Mouse (Mus musculus) hindbrain, embryonic 15.5 days (tissue): ENCODE measurements around the gene C330007P06Rik. TPM values are rescaled to one million over a fixed set of nuclear protein-coding genes. Genes with fewer than 3 reads are reported as not detected.

Experiments
- ATAC-seq: fragments of 200-750 bp; cut with Nextera tagmentation; 2 replicates; pipeline ENCODE4 v1.8.0; 2017; ENCODE audit warnings: low read depth, moderate number of reproducible peaks, moderate TSS enrichment; ENCODE audit not compliant: low FRiP score
- H3K27ac ChIP-seq: fragments of 300-500 bp; sonication (generic); replicated peaks from 2 replicates; pipeline ENCODE4 v1.5.1; 2015; ENCODE audit warnings: mild to moderate bottlenecking, inconsistent platforms
- H3K27me3 ChIP-seq: fragments of 300-500 bp; sonication (generic); 2 replicates; pipeline ENCODE4 v1.6.1; 2015; ENCODE audit warnings: control low read depth, inconsistent platforms
- H3K36me3 ChIP-seq: fragments of 300-500 bp; sonication (generic); 2 replicates; pipeline ENCODE4 v1.6.1; 2015; ENCODE audit warnings: control low read depth, inconsistent platforms
- H3K4me1 ChIP-seq: fragments of 300-500 bp; sonication (generic); replicated peaks from 2 replicates; pipeline ENCODE4 v1.6.1; 2015; ENCODE audit warnings: control low read depth, inconsistent platforms
- H3K4me2 ChIP-seq: fragments of 300-500 bp; sonication (generic); 2 replicates; pipeline ENCODE4 v1.6.1; 2015; ENCODE audit warnings: moderate library complexity, mild to moderate bottlenecking, inconsistent platforms
- H3K4me3 ChIP-seq: fragments of 300-500 bp; sonication (generic); 2 replicates; pipeline ENCODE4 v1.5.1; 2015; ENCODE audit warnings: mild to moderate bottlenecking, inconsistent platforms
- H3K9ac ChIP-seq: fragments of 300-500 bp; sonication (generic); 2 replicates; pipeline ENCODE4 v1.6.1; 2015; ENCODE audit warnings: inconsistent platforms
- H3K9me3 ChIP-seq: fragments of 300-500 bp; sonication (generic); 2 replicates; pipeline ENCODE4 v1.6.1; 2016; ENCODE audit warnings: control low read depth, inconsistent platforms
- WGBS: fragments of 180-500 bp; shearing (Covaris S2); methylation state at CpG from one replicate; pipeline ENCODE4 v1.1.7; 2015; 5-methylcytosine and 5-hydroxymethylcytosine counted together
- polyA plus RNA-seq: library from polyadenylated mRNA; unstranded; fragments of >200 nt; fragmentation: Nextera tagmentation; extraction: Ambion mirVana; gene quantifications from 2 replicates; pipeline ENCODE4 v1.2.1, GENCODE M21; 2015

Gene C330007P06Rik
- polyA plus RNA-seq, 1 experiment from 2014 or later: 22.8 TPM

DNA sequence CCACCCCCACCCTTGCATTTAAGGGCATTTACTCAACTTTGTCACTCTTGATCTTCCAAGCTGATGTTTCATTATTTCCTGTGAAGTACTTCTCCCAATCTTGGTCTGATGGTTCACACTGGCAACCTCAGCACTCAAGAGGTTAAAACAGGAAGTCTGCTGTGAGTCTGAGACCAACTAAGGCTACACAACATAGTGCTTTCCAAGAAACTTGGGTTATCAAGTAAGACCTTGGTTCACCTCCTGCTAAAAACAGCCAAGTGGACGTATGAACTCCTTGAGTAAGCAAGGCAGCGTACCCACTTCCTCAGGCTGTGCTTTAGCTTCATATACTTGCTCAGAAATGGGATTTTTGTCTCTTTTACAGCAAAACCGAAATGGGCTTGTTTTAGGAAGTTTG, 3.5 kb downstream of the C330007P06Rik start:
- Histone ChIP-seq H3K9me3 (no peaks in the 10 kb centered on the region), H3K27ac (no peak overlapping the region), H3K4me3 (no peak overlapping the region), H3K27me3 (no peaks in the 10 kb centered on the region), H3K4me1 (peaks cover 1% of the 10 kb centered on the region), H3K36me3 (no peaks in the 10 kb centered on the region), H3K9ac (no peak overlapping the region), H3K4me2 (no peak overlapping the region)
- no peak for ATAC-seq
- WGBS: 82% methylated on average over 3 of the region's 3 CpGs

DNA sequence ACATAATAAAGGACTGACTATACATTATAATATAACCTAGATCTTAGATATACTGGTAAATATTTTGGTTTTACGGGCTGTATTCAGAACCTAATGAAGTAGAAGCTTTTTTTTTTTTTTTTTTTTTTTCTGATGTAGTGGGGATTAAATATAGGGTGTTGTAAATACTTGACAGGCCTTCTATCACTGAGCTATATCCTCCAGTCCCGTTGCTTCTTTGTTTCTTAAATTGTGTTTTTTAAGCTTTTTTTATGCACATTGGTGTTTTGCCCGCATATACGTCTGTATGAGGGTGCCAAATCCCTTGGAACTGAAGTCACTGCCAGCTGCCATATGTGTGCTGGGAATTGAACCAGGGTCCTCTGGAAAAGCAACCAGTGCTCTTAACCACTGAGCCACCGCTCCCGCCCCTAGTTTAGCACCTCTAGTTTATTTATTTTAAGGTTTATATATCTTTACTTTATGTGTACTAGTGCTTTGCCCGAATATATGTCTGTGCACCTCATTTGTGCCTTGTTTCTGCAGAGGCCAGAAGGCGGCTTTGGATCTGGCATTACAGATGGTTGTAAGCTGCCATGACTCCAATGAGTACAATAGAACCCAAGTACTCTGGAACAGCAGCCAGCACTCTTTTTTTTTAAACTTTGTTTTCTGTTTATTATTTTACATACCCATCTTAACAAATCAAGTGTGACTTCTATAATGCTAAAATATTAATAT, 9.1 kb downstream of the C330007P06Rik start:
- Histone ChIP-seq H3K4me1 (peaks cover 12% of the 10 kb centered on the region; the same call in 1 of the 2 replicates), H3K9me3 (no peaks in the 10 kb centered on the region), H3K36me3 (no peaks in the 10 kb centered on the region), H3K9ac (no peak overlapping the region), H3K4me3 (peak overlapping the region; percentile 46), H3K27me3 (no peaks in the 10 kb centered on the region), H3K27ac (no peak overlapping the region), H3K4me2 (peak overlapping the region; percentile 43)
- ATAC-seq: no peak
- WGBS: 58% methylated on average over 8 of the region's 8 CpGs

GRCm38 (mm10) chrX:36863766-36864608, 9.9 kb downstream of the C330007P06Rik start:
- Histone ChIP-seq H3K4me2 (peak overlapping the region; percentile 56), H3K4me1 (peaks cover 12% of the 10 kb centered on the region; the same call in 1 of the 2 replicates), H3K9me3 (no peaks in the 10 kb centered on the region), H3K36me3 (no peaks in the 10 kb centered on the region), H3K27ac (peak overlapping the region; percentile 70), H3K27me3 (no peaks in the 10 kb centered on the region), H3K4me3 (peak overlapping the region; percentile 46), H3K9ac (peak overlapping the region; percentile 41; the same call in 1 of the 2 replicates)
- 16% methylated on average over 42 of the region's 44 CpGs for WGBS
- peak; percentile 94 for ATAC-seq

GRCm38 (mm10) chrX:36852631-36853030, 21.3 kb downstream of the C330007P06Rik start:
- Histone ChIP-seq H3K4me1 (no peaks in the 10 kb centered on the region), H3K36me3 (no peaks in the 10 kb centered on the region), H3K9ac (no peak overlapping the region), H3K4me3 (no peak overlapping the region), H3K4me2 (no peak overlapping the region), H3K9me3 (no peaks in the 10 kb centered on the region), H3K27ac (no peak overlapping the region), H3K27me3 (no peaks in the 10 kb centered on the region)
- WGBS: 88% methylated on average over 8 of the region's 8 CpGs
- ATAC-seq: no peak

- H3K4me2 ChIP-seq: no peak overlapping the region
- no peaks in the 10 kb centered on the region for H3K27me3 ChIP-seq
- no peaks in the 10 kb centered on the region for H3K4me1 ChIP-seq
- H3K36me3 ChIP-seq: no peaks in the 10 kb centered on the region
- 85% methylated on average over 1 of the region's 1 CpGs for WGBS
- no peak for ATAC-seq
- H3K9ac ChIP-seq: no peak overlapping the region
- H3K4me3 ChIP-seq: no peak overlapping the region
- H3K27ac ChIP-seq: no peak overlapping the region
- no peaks in the 10 kb centered on the region for H3K9me3 ChIP-seq
Measured at GRCm38 (mm10) chrX:36847152-36847551, 26.8 kb downstream of the C330007P06Rik start.

GRCm38 (mm10) chrX:36843346-36843990, 30.4 kb downstream of the C330007P06Rik start:
- Histone ChIP-seq H3K9me3 (no peaks in the 10 kb centered on the region), H3K4me2 (no peak overlapping the region), H3K27me3 (no peaks in the 10 kb centered on the region), H3K4me1 (no peaks in the 10 kb centered on the region), H3K27ac (no peak overlapping the region), H3K9ac (no peak overlapping the region), H3K4me3 (no peak overlapping the region), H3K36me3 (no peaks in the 10 kb centered on the region)
- ATAC-seq: no peak
- 73% methylated on average over 4 of the region's 4 CpGs for WGBS

DNA sequence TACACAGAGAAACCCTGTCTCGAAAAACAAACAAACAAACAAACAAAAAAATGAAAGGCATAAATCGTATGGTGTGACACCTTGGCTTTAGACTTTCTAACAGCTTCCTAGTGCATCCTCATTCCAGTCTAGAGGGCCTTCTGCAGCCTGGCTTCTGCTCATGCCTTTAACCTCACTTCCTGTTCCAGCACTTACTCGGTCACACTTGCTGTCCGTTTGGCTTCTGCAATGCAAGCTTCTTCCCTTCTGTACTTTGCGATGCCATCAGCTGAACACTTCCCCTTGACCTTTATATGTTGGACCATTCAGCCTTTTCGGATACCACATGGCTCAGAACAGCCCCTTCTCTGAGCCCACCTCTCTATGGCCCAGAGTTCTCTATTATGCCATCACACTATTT, 32.2 kb downstream of the C330007P06Rik start:
- no peaks in the 10 kb centered on the region for H3K9me3 ChIP-seq
- no peak overlapping the region for H3K9ac ChIP-seq
- H3K4me3 ChIP-seq: no peak overlapping the region
- WGBS: 90% methylated on average over 6 of the region's 6 CpGs
- no peaks in the 10 kb centered on the region for H3K27me3 ChIP-seq
- ATAC-seq: no peak
- H3K4me1 ChIP-seq: no peaks in the 10 kb centered on the region
- no peaks in the 10 kb centered on the region for H3K36me3 ChIP-seq
- no peak overlapping the region for H3K4me2 ChIP-seq
- H3K27ac ChIP-seq: no peak overlapping the region

- H3K4me1 ChIP-seq: no peaks in the 10 kb centered on the region
- no peaks in the 10 kb centered on the region for H3K36me3 ChIP-seq
- no peak overlapping the region for H3K4me3 ChIP-seq
- no peak overlapping the region for H3K4me2 ChIP-seq
- ATAC-seq: no peak
- no peaks in the 10 kb centered on the region for H3K9me3 ChIP-seq
- WGBS: 60% methylated on average over 7 of the region's 7 CpGs
- H3K27ac ChIP-seq: no peak overlapping the region
- no peak overlapping the region for H3K9ac ChIP-seq
- no peaks in the 10 kb centered on the region for H3K27me3 ChIP-seq
Measured at GRCm38 (mm10) chrX:36839391-36839790, 34.5 kb downstream of the C330007P06Rik start.

GRCm38 (mm10) chrX:36837069-36837676, 36.7 kb downstream of the C330007P06Rik start:
- 81% methylated on average over 6 of the region's 6 CpGs for WGBS
- no peaks in the 10 kb centered on the region; the same call in 1 of the 2 replicates for H3K4me1 ChIP-seq
- no peak overlapping the region for H3K27ac ChIP-seq
- H3K4me2 ChIP-seq: no peak overlapping the region
- ATAC-seq: no peak
- no peaks in the 10 kb centered on the region for H3K36me3 ChIP-seq
- no peaks in the 10 kb centered on the region for H3K27me3 ChIP-seq
- no peak overlapping the region for H3K9ac ChIP-seq
- H3K9me3 ChIP-seq: no peaks in the 10 kb centered on the region
- H3K4me3 ChIP-seq: no peak overlapping the region

GRCm38 (mm10) chrX:36833397-36834084, 40.4 kb downstream of the C330007P06Rik start:
- 25% methylated on average over 19 of the region's 19 CpGs for WGBS
- Histone ChIP-seq H3K36me3 (no peaks in the 10 kb centered on the region), H3K27ac (peak overlapping the region; percentile 62), H3K4me3 (peak overlapping the region; percentile 35), H3K27me3 (no peaks in the 10 kb centered on the region), H3K9me3 (no peaks in the 10 kb centered on the region), H3K4me1 (no peaks in the 10 kb centered on the region; the same call in 1 of the 2 replicates), H3K4me2 (peak overlapping the region; percentile 56), H3K9ac (0 out of 2 replicates have a peak overlapping the region, but pooled peaks have one; percentile 22)
- peak; percentile 54; the same call in 1 of the 2 replicates for ATAC-seq

DNA sequence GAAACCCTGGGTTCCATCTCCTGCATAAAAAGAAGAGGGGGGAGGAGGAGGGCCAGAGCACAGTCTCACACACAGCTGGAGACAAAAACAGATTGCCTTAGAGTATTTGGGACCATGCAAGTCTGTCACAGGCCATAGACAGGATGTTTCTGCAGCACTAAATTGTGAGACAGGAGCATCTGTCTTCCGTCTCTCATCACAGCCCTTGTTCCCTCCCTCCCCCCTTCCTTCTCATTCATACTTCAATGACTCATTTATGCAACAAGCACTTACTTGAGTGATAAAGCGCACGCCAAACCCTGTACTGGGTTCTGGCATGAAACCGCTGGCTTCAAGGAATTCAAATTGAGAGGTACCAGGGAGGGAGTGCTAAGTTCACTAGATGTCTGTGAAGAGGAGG, 42.3 kb downstream of the C330007P06Rik start:
- H3K4me3 ChIP-seq: no peak overlapping the region
- H3K27ac ChIP-seq: no peak overlapping the region
- no peak overlapping the region for H3K4me2 ChIP-seq
- H3K27me3 ChIP-seq: no peaks in the 10 kb centered on the region
- no peaks in the 10 kb centered on the region for H3K36me3 ChIP-seq
- H3K4me1 ChIP-seq: no peaks in the 10 kb centered on the region; the same call in 1 of the 2 replicates
- no peak for ATAC-seq
- H3K9me3 ChIP-seq: no peaks in the 10 kb centered on the region
- no peak overlapping the region for H3K9ac ChIP-seq
- 70% methylated on average over 4 of the region's 4 CpGs for WGBS
